Mouse (Mus musculus): ENCODE results near the gene Pkig.

- peak; percentile 34; the same call in 1 of the 2 replicates for TF ChIP-seq EP300 (IDR thresholded peaks at IDR 0.05; ENCODE audit: low read depth)
- peak; percentile 75 for TF ChIP-seq CTCF (IDR thresholded peaks at IDR 0.05; ENCODE audit: low read depth)
Measured at GRCm38 (mm10) chr2:163644575-163645385, 13.4 kb upstream of the Pkig start, which contains the start of gene Serinc3.

Data from liver, postnatal 0 days (tissue).